Mouse (Mus musculus) neural tube, embryonic 13.5 days (tissue): ENCODE results near the gene Ank3. TPM values are rescaled to one million over a fixed set of nuclear protein-coding genes. Genes with fewer than 3 reads are reported as not detected.

Experiments used
- ATAC-seq: fragments of 200-750 bp; cut with Nextera tagmentation; 2 replicates; pipeline ENCODE4 v1.8.0; 2017; ENCODE audit warnings: low read depth, mild to moderate bottlenecking, moderate TSS enrichment, moderate library complexity
- H3K27ac ChIP-seq: fragments of 300-500 bp; sonication (generic); replicated peaks from 2 replicates; pipeline ENCODE4 v1.5.1; 2015; ENCODE audit warnings: moderate library complexity, mild to moderate bottlenecking, inconsistent platforms
- H3K27me3 ChIP-seq: fragments of 300-500 bp; sonication (generic); 2 replicates; pipeline ENCODE4 v1.6.1; 2015; ENCODE audit warnings: mild to moderate bottlenecking, inconsistent platforms
- H3K36me3 ChIP-seq: fragments of 300-500 bp; sonication (generic); 2 replicates; pipeline ENCODE4 v1.6.1; 2015; ENCODE audit warnings: mild to moderate bottlenecking, inconsistent platforms
- H3K4me1 ChIP-seq: fragments of 300-500 bp; sonication (generic); replicated peaks from 2 replicates; pipeline ENCODE4 v1.6.1; 2015; ENCODE audit warnings: inconsistent platforms
- H3K4me2 ChIP-seq: fragments of 300-500 bp; sonication (generic); 2 replicates; pipeline ENCODE4 v1.6.1; 2015; ENCODE audit warnings: inconsistent platforms, mild to moderate bottlenecking, moderate library complexity
- H3K4me3 ChIP-seq: fragments of 300-500 bp; sonication (generic); 2 replicates; pipeline ENCODE4 v1.5.1; 2015; ENCODE audit warnings: mild to moderate bottlenecking, inconsistent platforms
- H3K9ac ChIP-seq: fragments of 300-500 bp; sonication (generic); 2 replicates; pipeline ENCODE4 v1.6.1; 2015; ENCODE audit warnings: moderate library complexity, mild to moderate bottlenecking, inconsistent platforms
- H3K9me3 ChIP-seq: fragments of 300-500 bp; sonication (generic); 2 replicates; pipeline ENCODE4 v1.6.1; 2016; ENCODE audit warnings: inconsistent platforms
- WGBS: fragments of 180-500 bp; shearing (Covaris S2); methylation state at CpG from one replicate; pipeline ENCODE4 v1.1.7; 2015; 5-methylcytosine and 5-hydroxymethylcytosine counted together
- polyA plus RNA-seq: library from polyadenylated mRNA; unstranded; fragments of >200 nt; fragmentation: Nextera tagmentation; extraction: Ambion mirVana; gene quantifications from 2 replicates; pipeline ENCODE4 v1.2.1, GENCODE M21; 2015

Ank3 gene
- polyA plus RNA-seq, 1 experiment from 2014 or later = 104 TPM

GRCm38 (mm10) chr10:69854587-69855185 lies 456.1 kb downstream of the Ank3 start:
- Histone ChIP-seq H3K4me3 (no peak overlapping the region), H3K4me1 (peaks cover 26% of the 10 kb centered on the region), H3K4me2 (no peak overlapping the region), H3K9ac (no peak overlapping the region), H3K27ac (no peak overlapping the region), H3K9me3 (no peaks in the 10 kb centered on the region), H3K27me3 (no peaks in the 10 kb centered on the region), H3K36me3 (peaks cover 36% of the 10 kb centered on the region)
- ATAC-seq = no peak
- WGBS = 83% methylated on average over 8 of the region's 8 CpGs

- Histone ChIP-seq H3K36me3 (peaks cover 18% of the 10 kb centered on the region; the same call in 1 of the 2 replicates), H3K4me1 (peaks cover 25% of the 10 kb centered on the region), H3K9ac (no peak overlapping the region), H3K27me3 (no peaks in the 10 kb centered on the region), H3K27ac (peak overlapping the region; percentile 90), H3K4me2 (no peak overlapping the region), H3K4me3 (no peak overlapping the region), H3K9me3 (no peaks in the 10 kb centered on the region)
- no peak for ATAC-seq
- WGBS = 87% methylated on average over 9 of the region's 9 CpGs
These were observed 459.4 kb downstream of the Ank3 start for GRCm38 (mm10) chr10:69858011-69858410.

- H3K36me3 ChIP-seq = peaks cover 18% of the 10 kb centered on the region; the same call in 1 of the 2 replicates
- H3K9ac ChIP-seq = no peak overlapping the region
- H3K9me3 ChIP-seq = no peaks in the 10 kb centered on the region
- no peaks in the 10 kb centered on the region for H3K27me3 ChIP-seq
- peak; percentile 83 for ATAC-seq
- peak overlapping the region; percentile 90 for H3K27ac ChIP-seq
- no peak overlapping the region for H3K4me3 ChIP-seq
- peaks cover 24% of the 10 kb centered on the region for H3K4me1 ChIP-seq
- WGBS = 11% methylated on average over 4 of the region's 4 CpGs
- H3K4me2 ChIP-seq = peak overlapping the region; percentile 24; the same call in 1 of the 2 replicates
These were observed 460.5 kb downstream of the Ank3 start for GRCm38 (mm10) chr10:69858897-69859605.

- H3K9ac ChIP-seq = no peak overlapping the region
- H3K4me2 ChIP-seq = no peak overlapping the region
- no peak overlapping the region for H3K4me3 ChIP-seq
- no peaks in the 10 kb centered on the region for H3K9me3 ChIP-seq
- H3K27me3 ChIP-seq = no peaks in the 10 kb centered on the region
- H3K27ac ChIP-seq = peak overlapping the region; percentile 90
- ATAC-seq = no peak
- peaks cover 26% of the 10 kb centered on the region for H3K4me1 ChIP-seq
- H3K36me3 ChIP-seq = peaks cover 15% of the 10 kb centered on the region; the same call in 1 of the 2 replicates
- WGBS = 79% methylated on average over 7 of the region's 7 CpGs
These were observed 461.4 kb downstream of the Ank3 start for GRCm38 (mm10) chr10:69859848-69860479.

- Histone ChIP-seq H3K27ac (0 out of 2 replicates have a peak overlapping the region, but pooled peaks have one; percentile 11), H3K27me3 (no peaks in the 10 kb centered on the region), H3K9me3 (no peaks in the 10 kb centered on the region), H3K4me2 (no peak overlapping the region), H3K9ac (no peak overlapping the region), H3K36me3 (peaks cover 6% of the 10 kb centered on the region; the same call in 1 of the 2 replicates), H3K4me1 (peaks cover 38% of the 10 kb centered on the region), H3K4me3 (no peak overlapping the region)
- 63% methylated on average over 8 of the region's 8 CpGs for WGBS
- no peak for ATAC-seq
These were observed 464.3 kb downstream of the Ank3 start for GRCm38 (mm10) chr10:69862829-69863228.

GRCm38 (mm10) chr10:69870348-69870747 lies 471.8 kb downstream of the Ank3 start:
- Histone ChIP-seq H3K4me1 (peaks cover 25% of the 10 kb centered on the region), H3K9me3 (no peaks in the 10 kb centered on the region), H3K9ac (no peak overlapping the region), H3K4me2 (no peak overlapping the region), H3K27ac (peak overlapping the region; percentile 49), H3K4me3 (no peak overlapping the region), H3K27me3 (no peaks in the 10 kb centered on the region), H3K36me3 (peaks cover 45% of the 10 kb centered on the region)
- WGBS = 6% methylated on average over 5 of the region's 5 CpGs
- no peak for ATAC-seq

- no peaks in the 10 kb centered on the region for H3K27me3 ChIP-seq
- H3K9ac ChIP-seq = no peak overlapping the region
- peaks cover 19% of the 10 kb centered on the region for H3K4me1 ChIP-seq
- no peaks in the 10 kb centered on the region for H3K9me3 ChIP-seq
- H3K4me3 ChIP-seq = no peak overlapping the region
- WGBS = 73% methylated on average over 14 of the region's 14 CpGs
- H3K27ac ChIP-seq = no peak overlapping the region
- ATAC-seq = no peak
- peaks cover 49% of the 10 kb centered on the region for H3K36me3 ChIP-seq
- H3K4me2 ChIP-seq = no peak overlapping the region
These were observed 472.4 kb downstream of the Ank3 start for GRCm38 (mm10) chr10:69870947-69871346.

- no peaks in the 10 kb centered on the region for H3K27me3 ChIP-seq
- no peak overlapping the region for H3K4me3 ChIP-seq
- 65% methylated on average over 10 of the region's 10 CpGs for WGBS
- H3K27ac ChIP-seq = no peak overlapping the region
- H3K4me2 ChIP-seq = no peak overlapping the region
- ATAC-seq = no peak
- H3K36me3 ChIP-seq = peaks cover 49% of the 10 kb centered on the region
- no peaks in the 10 kb centered on the region for H3K9me3 ChIP-seq
- no peak overlapping the region for H3K9ac ChIP-seq
- H3K4me1 ChIP-seq = peaks cover 17% of the 10 kb centered on the region
These were observed 473.7 kb downstream of the Ank3 start for GRCm38 (mm10) chr10:69872182-69872741.

GRCm38 (mm10) chr10:69872892-69873291 lies 474.3 kb downstream of the Ank3 start:
- Histone ChIP-seq H3K4me2 (no peak overlapping the region), H3K27me3 (no peaks in the 10 kb centered on the region), H3K4me1 (peaks cover 17% of the 10 kb centered on the region), H3K4me3 (no peak overlapping the region), H3K9ac (no peak overlapping the region), H3K27ac (no peak overlapping the region), H3K36me3 (peaks cover 48% of the 10 kb centered on the region), H3K9me3 (no peaks in the 10 kb centered on the region)
- WGBS = 88% methylated on average over 5 of the region's 5 CpGs
- no peak for ATAC-seq

GRCm38 (mm10) chr10:69874806-69875205 lies 476.2 kb downstream of the Ank3 start:
- no peak overlapping the region for H3K27ac ChIP-seq
- ATAC-seq = no peak; the same call in 1 of the 2 replicates
- no peak overlapping the region for H3K4me3 ChIP-seq
- 67% methylated on average over 14 of the region's 14 CpGs for WGBS
- H3K9me3 ChIP-seq = no peaks in the 10 kb centered on the region
- peaks cover 52% of the 10 kb centered on the region for H3K36me3 ChIP-seq
- H3K9ac ChIP-seq = no peak overlapping the region
- no peaks in the 10 kb centered on the region for H3K27me3 ChIP-seq
- H3K4me2 ChIP-seq = no peak overlapping the region
- peaks cover 17% of the 10 kb centered on the region for H3K4me1 ChIP-seq

GRCm38 (mm10) chr10:69883935-69884680 lies 485.5 kb downstream of the Ank3 start:
- no peak overlapping the region for H3K4me3 ChIP-seq
- peaks cover 73% of the 10 kb centered on the region for H3K36me3 ChIP-seq
- H3K4me1 ChIP-seq = peaks cover 8% of the 10 kb centered on the region; the same call in 1 of the 2 replicates
- no peak overlapping the region for H3K27ac ChIP-seq
- H3K27me3 ChIP-seq = no peaks in the 10 kb centered on the region
- ATAC-seq = no peak
- 93% methylated on average over 4 of the region's 4 CpGs for WGBS
- H3K9me3 ChIP-seq = no peaks in the 10 kb centered on the region
- H3K4me2 ChIP-seq = no peak overlapping the region
- no peak overlapping the region for H3K9ac ChIP-seq
